Mouse (Mus musculus) heart, postnatal 36 days (tissue): ENCODE results near the gene Dph7. TPM values are rescaled to one million over a fixed set of nuclear protein-coding genes. Genes with fewer than 3 reads are reported as not detected.
"Not testable (repeated sequence)": the region's sequence is repeated elsewhere in the genome, so short reads cannot be mapped to it uniquely, and the experiment has no call there.

Experiments used
- DNase-seq, 2 experiments: peaks; one replicate each; pipeline ENCODE4 v3.0.0; 2021 to 2022
- intact Hi-C: fragments of 180-260 bp; cut with DNase I; formaldehyde crosslinking; loops from one replicate; pipeline ENCODE4 v1.15.1; 2025
- microRNA-seq, 2 experiments: library from miRNA; unstranded; fragments of <30 nt; microRNA quantifications; one replicate each; pipeline ENCODE4 v1.2.0; 2021; ENCODE audit warnings: borderline number of aligned reads in 2 of 2
- total RNA-seq, 2 experiments: library from RNA; stranded (reverse); gene quantifications; 2 replicates each; pipeline ENCODE4 v1.2.3; 2021

Dph7 gene
- total RNA-seq, 2 experiments from 2014 or later = 5.1 to 6.1 TPM

- intact Hi-C loops = no loop called here
- no peak for DNase-seq
Measured at GRCm38 (mm10) chr2:24952537-24953055, 9.6 kb upstream of the Dph7 start.

- intact Hi-C loops = no loop called here
- DNase-seq = no peak
Measured at GRCm38 (mm10) chr2:24960910-24961309, 1.3 kb upstream of the Dph7 start.

GRCm38 (mm10) chr2:24970386-24970785 is 8.2 kb downstream of the Dph7 start:
- no peak for DNase-seq
- intact Hi-C loops = no loop called here

GRCm38 (mm10) chr2:24974452-24974851 is 12.3 kb downstream of the Dph7 start:
- not testable (repeated sequence) for DNase-seq

GRCm38 (mm10) chr2:24974906-24975703 is 12.9 kb downstream of the Dph7 start, which contains the start of gene Mrpl41:
Mrpl41 (minus strand) TSS chr2:24975098.
- peak; percentile 92 for DNase-seq
- intact Hi-C loops = no loop called here

More at GRCm38 (mm10) chr2:24974452-24974851, 12.3 kb downstream of the Dph7 start:
- intact Hi-C loops = not testable (repeated sequence)

- intact Hi-C loops = no loop called here
- DNase-seq = peak; percentile 70 to 75
Measured at GRCm38 (mm10) chr2:24975704-24976297, 13.6 kb downstream of the Dph7 start, which contains the start of gene Pnpla7. Pnpla7 (plus strand) TSS chr2:24976033.

- no peak for DNase-seq
- intact Hi-C loops = no loop called here
Measured at GRCm38 (mm10) chr2:24976960-24977359, 14.8 kb downstream of the Dph7 start.

GRCm38 (mm10) chr2:24987762-24988161 is 25.6 kb downstream of the Dph7 start:
- intact Hi-C loops = no loop called here
- DNase-seq = no peak

- intact Hi-C loops = no loop called here
- no peak for DNase-seq
Measured at GRCm38 (mm10) chr2:24995332-24995731, 33.1 kb downstream of the Dph7 start.

GRCm38 (mm10) chr2:24996471-24996870 is 34.3 kb downstream of the Dph7 start:
- no peak for DNase-seq
- intact Hi-C loops = no loop called here

- peak in 1 of 2 experiments; percentile 6 for DNase-seq
- intact Hi-C loops = loop anchor here (2.0 kb wide), 1 partner anchor 38 kb away; the partner anchor contains the start of gene Dph7
Measured at GRCm38 (mm10) chr2:25000544-25001235, 38.5 kb downstream of the Dph7 start.

GRCm38 (mm10) chr2:25003946-25004786 is 42.0 kb downstream of the Dph7 start:
- no peak for DNase-seq
- intact Hi-C loops = no loop called here

- intact Hi-C loops = no loop called here
- no peak for DNase-seq
Measured at GRCm38 (mm10) chr2:25006767-25007166, 44.6 kb downstream of the Dph7 start.

- intact Hi-C loops = no loop called here
- no peak for DNase-seq
Measured at GRCm38 (mm10) chr2:25008250-25008649, 46.0 kb downstream of the Dph7 start.

Small RNA genes within 50 kb of the gene (microRNA-seq; reads per million reads assigned to microRNA genes)
- gene Gm22875 = 0 reads per million in 2 experiments

Other genes with a start within 250 kb of the Dph7 start
- gene Cacna1b, start 199.2 kb upstream of the Dph7 start, total RNA-seq = under 1 TPM; 0.05 to 0.42 TPM
- gene Ehmt1, start 42.8 kb upstream of the Dph7 start, total RNA-seq = 10 to 100 TPM; 31.7 to 36.7 TPM
- gene Arrdc1, start 27.1 kb upstream of the Dph7 start, total RNA-seq = 1 to 10 TPM; 4.6 to 7.1 TPM
- 10 to 100 TPM; 16.1 to 18.4 TPM for gene Zmynd19, start 12.6 kb upstream of the Dph7 start, total RNA-seq
- 10 to 100 TPM; 91.0 to 99.1 TPM for gene Mrpl41, start 12.7 kb downstream of the Dph7 start, total RNA-seq
- gene Pnpla7, start 13.6 kb downstream of the Dph7 start, total RNA-seq = 10 to 100 TPM; 33.9 to 35.4 TPM
- gene Nsmf, start 92.0 kb downstream of the Dph7 start, total RNA-seq = 10 to 100 TPM; 14.4 to 16.3 TPM
- not detected for gene Entpd8, start 117.9 kb downstream of the Dph7 start, total RNA-seq
- gene Noxa1, start 132.7 kb downstream of the Dph7 start, total RNA-seq = not detected
- gene Nrarp, start 218.4 kb downstream of the Dph7 start, total RNA-seq = 10 to 100 TPM in 1 of 2 experiments, 1 to 10 TPM in 1; 9.7 to 12.0 TPM
- gene Tor4a, start 234.5 kb downstream of the Dph7 start, total RNA-seq = 1 to 10 TPM; 4.0 to 5.2 TPM
- gene Nelfb, start 249.1 kb downstream of the Dph7 start, total RNA-seq = 10 to 100 TPM; 38.7 to 39.9 TPM